Mouse (Mus musculus): ENCODE results near the gene Idh3b.

Idh3b gene

DNA sequence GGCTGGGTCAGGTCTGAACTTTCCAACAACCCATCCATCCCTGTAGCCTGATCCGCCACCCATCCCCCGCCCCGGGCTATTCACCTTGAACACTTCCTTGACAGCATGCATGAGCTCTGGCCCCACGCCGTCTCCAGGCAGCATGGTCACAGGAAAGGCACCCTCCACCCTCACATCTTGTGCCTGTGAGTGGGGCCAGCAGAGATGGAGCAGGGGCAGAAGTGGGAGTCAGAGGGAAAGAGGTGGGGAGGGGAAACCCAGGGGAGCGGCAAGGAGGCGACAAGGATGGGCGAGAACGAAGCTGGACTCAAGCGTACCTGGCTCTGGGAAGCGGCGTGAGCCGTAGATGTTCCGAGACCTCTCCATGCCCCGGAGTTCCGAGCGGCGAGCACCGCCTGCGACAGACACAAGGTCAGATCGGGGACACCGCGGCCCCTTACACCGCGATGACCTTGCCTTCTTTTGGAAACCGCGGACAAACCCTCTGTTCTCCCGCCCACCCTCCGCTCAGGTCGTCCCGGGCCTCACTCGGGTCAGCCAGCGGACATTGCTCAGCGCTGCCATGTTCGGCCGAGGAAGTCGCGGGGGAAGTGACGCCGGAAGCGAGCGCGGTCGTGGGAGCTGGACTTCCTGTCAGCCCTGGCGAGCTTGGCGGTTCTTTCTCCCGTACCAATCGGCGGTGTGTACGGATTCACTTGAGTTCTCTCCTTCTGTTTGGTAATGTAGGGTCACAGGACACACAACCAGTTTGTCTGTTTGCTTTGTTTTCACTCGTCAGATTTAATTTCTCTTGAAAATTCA, at the start of gene Idh3b:
Gene Idh3b (minus strand): TSS at position 694 of the 801 bp plus-strand sequence.
- DNase-seq (ENCODE audit: low spot score in 2 of 2), result peak; percentile 74 to 76

DNA sequence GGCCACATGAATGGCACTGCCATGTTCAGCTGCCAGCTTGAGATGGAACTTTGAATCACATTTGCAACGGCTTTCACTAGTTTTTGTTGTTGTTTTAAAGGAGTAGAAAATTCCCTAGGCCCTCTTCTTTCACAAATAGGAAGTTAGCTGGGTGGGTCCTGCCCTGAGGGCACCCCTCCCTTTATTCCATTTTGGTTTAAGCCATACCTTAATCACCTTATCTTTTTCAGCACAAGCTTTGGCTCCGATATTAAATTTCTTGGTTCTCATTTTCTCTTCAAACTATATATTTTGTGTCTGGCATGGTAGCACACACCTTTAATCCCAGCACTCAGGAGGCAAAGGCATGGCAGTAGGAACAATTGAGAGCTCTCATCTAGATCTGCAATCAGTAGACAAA, 45.2 kb upstream of the Idh3b start:
- DNase-seq (ENCODE audit: low spot score in 2 of 2), result no peak

DNA sequence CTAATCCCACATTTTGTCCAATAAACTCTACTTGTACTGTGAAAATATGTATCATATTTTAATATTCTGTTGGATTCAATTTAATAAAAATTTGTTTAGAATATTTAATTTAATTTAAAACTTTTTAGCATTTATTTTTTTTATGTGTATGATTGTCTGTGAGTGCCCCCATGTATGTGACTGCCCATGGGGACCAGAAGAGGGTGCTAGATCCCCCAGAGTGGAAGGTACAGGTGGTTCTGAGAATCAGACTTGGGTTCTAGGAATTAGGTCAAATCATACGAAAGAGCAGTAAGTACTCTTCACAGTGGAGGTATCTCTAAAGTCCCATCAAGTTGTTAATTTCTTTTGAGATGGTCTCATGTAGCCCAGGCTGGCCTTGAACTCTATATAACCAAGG, 42.7 kb upstream of the Idh3b start:
- no peak for DNase-seq (ENCODE audit: low spot score in 2 of 2)

DNA sequence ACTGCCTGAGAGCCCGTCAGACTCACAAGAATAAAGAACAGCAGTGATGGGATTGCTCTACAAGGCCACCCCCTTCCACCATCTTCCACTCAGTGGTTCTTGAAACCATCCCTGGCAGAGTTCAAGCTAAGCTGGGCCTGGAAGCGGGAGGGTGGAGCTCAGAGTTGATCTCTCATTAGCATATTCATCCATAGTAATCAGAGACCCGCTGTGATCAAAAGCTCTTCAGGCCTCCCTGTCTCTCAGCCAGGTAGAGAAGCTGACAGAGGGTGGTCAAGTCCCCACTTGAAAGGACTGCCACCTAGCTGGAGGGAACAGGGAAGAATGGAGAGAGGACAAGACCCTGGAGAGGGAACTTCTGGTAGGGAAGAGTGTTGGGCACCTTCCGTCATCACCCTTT, 18.7 kb upstream of the Idh3b start:
- no peak for DNase-seq (ENCODE audit: low spot score in 2 of 2)

DNA sequence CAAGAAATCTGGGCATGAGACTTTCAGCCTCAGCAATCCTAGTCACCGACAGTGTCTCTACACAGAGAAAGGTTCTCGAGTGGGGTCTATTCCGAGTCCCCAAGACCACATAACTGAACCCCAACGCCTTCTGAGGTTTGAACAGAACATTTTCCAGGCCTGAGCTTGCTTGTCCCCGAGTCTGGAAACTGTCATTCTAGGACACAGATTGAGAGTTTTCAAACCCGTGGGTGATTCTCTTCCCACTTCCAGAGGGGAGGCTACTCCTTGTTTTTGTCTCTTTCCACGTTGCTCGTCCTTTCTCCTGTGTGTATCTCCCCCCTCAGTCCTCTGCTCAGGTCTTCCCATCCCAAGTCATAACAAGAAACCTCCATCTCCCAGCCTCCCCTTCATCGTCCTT, 13.2 kb upstream of the Idh3b start:
- no peak for DNase-seq (ENCODE audit: low spot score in 2 of 2)

DNA sequence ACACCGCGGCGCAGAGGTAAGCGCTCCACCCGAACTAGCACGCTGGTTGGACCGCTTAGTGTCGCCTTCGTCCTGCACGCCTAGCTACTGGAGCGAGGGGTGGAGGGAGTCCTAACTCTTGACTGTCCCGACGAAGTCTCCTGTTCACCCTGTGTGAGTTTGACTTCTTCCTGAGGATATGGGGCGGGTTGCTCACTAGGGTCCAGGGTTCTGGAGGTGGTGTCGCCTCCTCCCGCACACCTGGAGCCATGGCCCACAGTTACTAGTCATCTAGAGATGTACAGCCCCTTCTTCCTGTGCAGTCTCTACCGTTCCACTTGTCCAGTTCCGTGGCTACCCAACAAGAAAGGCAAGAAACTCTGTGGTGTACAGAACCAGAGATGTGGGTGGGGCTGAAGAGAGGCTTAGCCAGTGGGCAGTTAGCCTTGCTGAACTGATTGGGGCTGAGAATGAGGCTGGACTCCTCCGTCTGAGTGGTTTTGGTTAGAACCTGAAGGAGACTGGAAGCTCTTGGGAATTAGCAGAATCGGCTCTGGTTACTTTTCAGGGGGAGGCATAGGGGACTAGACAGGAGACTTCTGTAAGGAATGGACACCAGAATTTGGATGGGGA, 11.9 kb upstream of the Idh3b start:
- no peak for DNase-seq (ENCODE audit: low spot score in 2 of 2)

DNA sequence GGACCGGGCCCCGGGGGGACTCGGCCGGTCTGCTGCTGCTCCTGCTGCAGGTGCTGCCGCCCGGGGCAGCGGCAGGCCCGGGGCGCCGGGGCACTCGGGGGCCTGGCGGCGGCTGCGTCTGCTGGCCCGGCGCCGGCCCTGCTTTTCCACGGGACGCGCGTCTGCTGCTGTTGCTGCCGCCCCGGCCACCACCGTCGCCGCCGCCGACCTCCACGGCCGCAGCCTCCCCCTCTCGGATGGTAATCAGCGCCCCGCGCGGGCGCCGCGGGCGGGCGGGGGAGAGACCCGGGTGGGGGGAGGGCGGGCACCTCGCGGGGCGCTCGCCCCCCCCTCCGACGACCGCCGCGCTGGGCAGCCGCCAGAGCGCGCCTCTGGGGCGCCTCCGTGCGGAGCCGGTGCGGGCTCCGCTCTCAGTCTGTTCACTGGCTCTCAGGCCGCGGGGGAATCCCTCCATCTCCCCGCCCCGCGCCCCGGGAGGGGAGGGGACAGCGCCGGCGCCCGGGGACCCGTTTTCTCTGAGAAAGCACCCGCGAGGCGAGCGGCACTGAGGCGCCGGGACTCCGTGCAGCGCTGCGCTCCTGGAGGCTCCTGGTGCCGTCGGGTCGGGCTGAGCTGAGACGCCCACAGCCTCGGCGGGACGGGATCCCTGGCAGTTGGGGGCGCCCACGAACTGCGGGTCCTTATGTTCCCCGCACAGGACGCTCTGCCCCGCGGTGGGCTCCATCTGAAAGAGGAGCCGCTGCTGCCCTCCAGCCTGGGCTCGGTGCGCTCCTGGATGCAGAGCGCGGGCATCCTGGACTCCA, 11.2 kb upstream of the Idh3b start:
- peak in 1 of 2 experiments; percentile 16 for DNase-seq (ENCODE audit: low spot score in 2 of 2)

DNA sequence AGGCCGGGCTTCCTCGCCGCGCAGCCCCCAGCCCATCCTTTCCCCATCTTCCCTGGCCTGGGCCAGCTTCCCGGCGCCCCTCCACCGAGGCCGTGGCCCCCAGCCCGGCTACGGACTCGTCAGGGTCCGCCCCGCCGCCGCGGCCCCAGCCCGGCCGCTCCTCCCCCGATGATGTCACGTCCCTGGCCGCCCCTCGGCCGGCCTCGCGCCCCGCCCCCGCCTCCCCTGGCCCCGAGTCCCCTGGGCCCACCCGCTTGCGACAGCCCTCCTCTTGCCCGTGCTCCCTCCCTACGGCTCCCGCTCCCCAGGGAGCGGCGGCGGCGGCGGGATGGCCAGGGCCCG, 10.6 kb upstream of the Idh3b start, which contains the start of gene Ebf4:
Gene Ebf4 (plus strand): TSS at position 234 of the 342 bp plus-strand sequence.
- DNase-seq (ENCODE audit: low spot score in 2 of 2), result no peak

DNA sequence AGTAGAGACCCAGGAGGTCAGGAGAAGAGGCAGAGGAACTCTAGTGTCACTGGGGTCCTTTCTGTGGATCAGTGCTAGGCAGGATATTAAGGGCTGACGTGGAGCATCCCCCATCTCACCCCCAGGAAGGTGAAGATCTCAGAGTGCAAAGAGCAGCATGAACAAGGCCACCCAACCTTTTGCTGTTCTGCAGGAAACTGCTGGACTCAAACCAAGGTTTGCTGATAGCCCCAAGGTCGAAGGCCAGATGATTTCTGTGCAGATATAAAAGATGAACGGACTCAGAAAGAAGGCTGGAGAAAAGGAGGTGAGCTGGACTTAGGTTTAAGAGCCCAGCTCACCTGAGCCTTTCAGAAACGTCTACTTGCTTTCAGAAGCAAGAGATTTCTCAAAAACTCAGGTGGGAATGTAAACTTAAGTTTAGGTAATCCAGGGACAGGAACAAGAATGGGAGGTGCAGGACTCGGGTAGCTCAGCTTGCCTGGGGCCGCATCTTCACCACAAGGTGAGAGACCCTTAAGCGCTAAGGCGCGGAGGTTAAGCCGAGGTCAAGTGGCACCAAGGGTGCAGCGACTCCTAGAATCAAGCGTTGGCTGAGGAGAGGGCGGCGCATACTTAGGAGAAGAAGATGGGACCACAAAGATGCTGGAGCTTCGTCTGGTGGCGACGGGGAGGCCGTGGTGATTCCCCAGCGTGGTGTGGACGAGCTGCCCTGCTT, 10.0 kb upstream of the Idh3b start:
- no peak for DNase-seq (ENCODE audit: low spot score in 2 of 2)

DNA sequence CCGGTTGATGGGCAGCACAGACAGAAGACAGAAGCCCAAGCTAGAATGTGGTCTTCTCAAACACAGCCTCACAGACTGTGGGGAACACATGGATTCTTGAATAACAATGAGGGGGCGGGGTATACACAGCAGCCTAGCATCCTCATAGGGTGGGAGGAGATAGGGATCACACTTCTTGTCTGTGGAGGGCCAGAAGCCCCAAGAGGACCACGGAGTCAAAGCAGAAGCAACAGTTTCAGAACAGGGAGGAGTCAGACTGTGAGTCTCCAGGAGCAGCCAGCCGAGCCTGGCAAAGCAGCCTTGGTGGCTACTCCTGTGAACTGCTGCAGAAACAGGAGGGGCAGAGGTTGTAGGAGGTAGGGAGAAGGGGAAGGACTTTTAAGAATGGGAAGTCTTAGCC, 9.1 kb upstream of the Idh3b start:
- no peak for DNase-seq (ENCODE audit: low spot score in 2 of 2)

DNA sequence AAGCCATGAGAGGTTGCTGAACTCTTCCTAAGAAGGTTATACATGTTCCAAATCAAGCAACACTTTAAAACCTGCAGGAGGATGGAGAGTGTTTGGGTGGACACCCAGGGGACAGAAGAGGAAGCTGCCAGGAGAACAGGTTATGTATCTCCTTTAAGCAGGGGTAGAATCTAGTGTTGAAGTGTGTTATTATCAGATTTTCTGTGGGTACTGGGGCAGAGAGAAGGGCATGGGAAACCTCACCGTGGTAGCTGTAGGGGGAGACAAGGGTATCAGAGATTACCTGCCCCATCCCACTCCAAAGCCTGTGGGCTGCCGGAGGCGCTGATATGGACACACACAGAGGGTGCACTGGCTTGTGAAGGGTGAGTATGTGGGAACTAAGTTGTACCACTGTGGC, 8.7 kb upstream of the Idh3b start:
- no peak for DNase-seq (ENCODE audit: low spot score in 2 of 2)

DNA sequence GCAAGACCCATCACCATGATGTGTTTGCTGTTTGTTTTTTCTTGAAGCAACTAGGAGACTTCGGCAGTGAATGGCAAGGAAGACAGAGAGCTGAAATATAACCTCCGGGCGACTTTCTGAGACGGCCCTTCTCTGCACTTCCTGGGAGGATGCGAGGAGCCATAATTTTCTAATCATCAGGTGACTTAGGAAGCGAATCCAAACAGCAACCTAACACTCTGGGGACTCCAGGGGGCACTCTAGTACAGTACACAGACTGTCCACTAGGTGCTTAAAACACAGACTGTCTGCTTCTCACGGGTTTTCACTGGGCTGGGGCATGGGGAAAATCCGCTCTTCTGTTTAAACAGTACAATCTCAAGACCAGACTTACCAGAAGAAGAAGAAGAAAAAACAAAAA, 7.1 kb upstream of the Idh3b start:
- peak; percentile 44 to 62 for DNase-seq (ENCODE audit: low spot score in 2 of 2)

DNA sequence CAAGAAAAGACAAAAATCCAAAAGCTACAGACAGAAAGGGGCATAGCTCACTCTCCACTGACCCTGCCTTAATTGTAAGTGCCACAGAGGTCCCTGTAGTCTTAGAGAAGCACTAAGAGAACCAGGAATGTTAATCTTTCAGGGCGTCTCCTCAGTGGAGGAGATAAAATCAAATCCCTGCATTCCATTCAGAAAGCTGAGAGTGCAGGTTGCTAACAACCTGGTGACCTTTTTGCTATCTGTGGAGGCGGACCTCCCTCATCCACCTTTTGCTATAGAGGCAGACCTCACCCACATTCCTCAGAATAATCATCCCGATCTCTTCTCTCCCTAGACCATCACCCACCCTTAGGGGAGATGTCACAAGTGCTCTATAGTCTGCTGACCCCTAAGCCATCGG, 4.7 kb upstream of the Idh3b start:
- no peak for DNase-seq (ENCODE audit: low spot score in 2 of 2)

DNA sequence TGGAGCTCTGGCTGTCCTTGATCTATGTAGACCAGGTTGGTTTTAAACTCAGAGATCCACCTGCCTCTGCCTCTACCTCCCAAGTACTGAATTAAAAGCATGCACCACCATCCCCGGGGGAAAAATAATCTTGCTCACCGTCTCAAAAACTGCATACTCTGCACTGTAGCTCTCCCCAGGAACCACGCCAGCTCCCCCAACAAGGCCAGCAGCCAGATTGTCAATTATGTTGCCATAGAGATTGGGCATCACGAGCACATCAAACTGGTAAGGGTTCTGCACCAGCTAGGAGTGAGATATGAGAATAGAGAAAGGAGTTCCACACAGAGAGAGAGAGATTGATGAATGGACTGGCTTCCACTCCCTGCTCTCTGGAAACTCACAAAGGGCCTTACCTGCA, 3.5 kb downstream of the Idh3b start:
- DNase-seq (ENCODE audit: low spot score in 2 of 2), result no peak

DNA sequence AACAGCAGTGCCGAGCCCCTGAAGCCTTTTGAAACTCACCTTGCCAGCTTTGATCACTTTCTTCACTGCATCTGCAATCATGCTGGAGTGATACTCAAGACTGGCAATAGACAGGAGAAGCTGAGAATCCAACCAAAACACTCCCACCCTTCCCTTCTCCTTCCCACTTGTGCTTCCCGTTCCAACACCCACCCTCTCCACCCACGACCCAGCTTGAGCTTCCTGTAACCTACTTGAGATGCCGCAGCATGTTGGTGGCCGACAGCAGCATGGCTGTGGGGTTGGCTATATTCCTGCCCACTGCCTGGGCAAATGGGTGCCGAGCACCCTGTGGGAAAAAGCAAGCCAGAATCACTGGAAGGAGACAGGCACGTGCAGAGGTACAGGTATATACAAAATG, 4.1 kb downstream of the Idh3b start:
- no peak for DNase-seq (ENCODE audit: low spot score in 2 of 2)

DNA sequence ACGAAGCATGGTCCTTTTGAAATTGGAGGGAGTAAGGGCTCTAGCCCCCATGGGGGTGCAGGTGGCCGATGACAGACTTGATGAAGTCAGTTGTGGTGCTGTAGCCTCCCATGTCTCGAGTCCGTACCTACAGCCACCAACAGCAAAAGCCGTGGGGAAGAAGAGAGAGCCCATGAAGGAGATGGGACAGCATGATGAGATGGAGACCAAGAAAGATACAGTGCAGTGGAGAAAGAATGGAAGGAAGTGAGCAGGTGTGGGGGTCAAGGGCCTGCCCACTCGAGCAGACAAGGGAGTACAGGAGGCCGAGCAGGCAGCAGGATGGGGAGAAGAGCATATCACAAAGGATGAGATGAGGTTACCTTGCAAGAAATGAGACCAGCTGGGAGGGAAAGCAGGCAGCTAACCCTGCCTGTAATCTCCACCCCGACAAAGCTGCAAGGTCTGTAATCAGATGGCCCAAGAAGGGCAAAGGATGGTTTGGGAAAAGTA, 4.7 kb downstream of the Idh3b start:
- DNase-seq (ENCODE audit: low spot score in 2 of 2), result no peak

DNA sequence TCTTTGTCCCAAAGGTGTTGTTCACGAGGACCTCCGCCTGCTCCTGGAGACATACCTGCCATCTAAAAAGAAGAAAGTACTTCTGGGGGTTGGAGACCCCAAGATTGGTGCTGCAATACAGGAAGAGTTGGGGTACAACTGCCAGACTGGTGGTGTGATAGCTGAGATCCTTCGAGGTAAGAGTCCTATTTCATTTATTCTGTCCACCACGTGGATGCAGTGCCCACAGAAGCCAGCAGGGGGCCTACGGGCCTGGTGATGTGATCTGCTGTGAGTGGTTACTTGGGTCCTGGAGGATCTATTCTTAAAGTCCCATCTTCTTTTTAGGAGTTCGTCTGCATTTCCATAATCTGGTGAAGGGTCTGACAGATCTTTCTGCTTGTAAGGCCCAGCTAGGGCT, 8.7 kb downstream of the Idh3b start:
- DNase-seq (ENCODE audit: low spot score in 2 of 2), result peak; percentile 60 to 69

DNA sequence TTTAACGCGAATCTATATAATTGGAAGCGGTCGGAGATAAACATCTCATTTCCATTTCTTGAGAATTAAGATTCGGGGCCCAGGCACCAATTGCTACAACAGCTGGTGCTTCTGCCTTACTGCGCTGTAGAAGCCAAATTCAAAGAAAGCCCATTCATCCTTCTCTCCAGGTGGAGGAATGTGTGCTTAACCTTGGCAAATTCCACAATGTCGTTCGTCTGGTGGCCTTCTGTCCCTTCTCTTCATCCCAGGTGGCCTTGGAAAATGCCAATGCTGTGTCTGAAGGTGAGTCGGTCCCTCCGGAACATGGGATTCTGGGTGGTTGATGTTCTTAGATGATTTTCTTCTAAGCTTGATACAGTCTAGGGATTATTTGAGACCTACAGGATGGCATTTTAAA, 9.5 kb downstream of the Idh3b start:
- no peak for DNase-seq (ENCODE audit: low spot score in 2 of 2)

DNA sequence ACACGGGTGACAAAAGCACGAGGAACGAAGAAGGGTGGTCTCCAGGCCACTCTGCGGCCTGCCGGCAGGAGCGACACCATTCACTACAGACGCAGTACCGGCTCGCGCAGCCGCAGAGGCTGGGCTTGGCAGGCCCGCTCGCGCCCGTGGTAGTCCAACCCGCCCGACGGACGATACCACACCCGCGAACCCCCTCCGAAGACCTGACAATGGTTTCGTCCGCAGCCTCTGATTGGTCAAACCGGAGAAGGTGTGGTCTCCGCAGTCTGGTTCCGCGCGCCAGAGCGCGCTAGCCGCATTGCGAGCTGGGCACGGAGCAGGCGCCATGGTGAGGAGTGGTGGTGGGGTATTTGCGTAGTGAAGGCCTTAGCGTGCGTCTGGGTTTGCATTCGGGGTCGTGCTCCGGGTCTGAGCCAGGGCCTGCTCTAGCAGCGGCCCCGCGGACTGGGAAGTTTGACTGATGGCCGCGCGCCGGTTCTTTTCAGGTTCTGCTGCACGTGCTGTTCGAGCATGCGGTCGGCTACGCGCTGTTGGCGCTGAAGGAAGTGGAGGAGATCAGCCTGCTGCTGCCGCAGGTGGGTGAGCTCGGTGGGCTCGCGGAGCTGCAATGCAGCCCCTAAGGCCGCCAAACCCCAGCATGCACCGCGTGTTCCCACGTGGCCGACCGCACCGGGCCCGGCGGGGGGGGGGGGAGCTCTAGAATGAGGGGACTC, 10.0 kb downstream of the Idh3b start, which contains the start of gene Nop56:
Gene Nop56 (plus strand): TSS at position 282 of the 713 bp plus-strand sequence.
- DNase-seq (ENCODE audit: low spot score in 2 of 2), result peak; percentile 99

DNA sequence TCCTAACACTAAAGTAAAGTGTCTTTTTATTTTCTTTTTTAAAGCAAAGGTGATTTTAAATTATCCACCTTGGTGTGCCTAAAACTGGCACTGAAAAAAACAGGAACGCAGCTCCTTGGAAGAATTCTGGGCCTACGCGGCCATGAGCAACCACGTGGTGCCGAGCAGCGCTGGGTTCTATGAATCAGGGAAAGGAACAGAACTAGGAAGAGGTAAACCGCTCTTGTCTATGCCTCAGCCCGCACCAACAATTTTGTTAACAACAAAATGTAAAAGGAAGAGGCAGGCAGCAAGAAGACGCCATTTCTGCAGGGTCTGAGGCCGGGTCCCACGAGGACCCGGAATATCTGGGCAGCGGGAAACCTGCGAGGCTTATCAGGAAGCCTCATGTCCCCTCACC, 10.6 kb downstream of the Idh3b start:
- no peak for DNase-seq (ENCODE audit: low spot score in 2 of 2)

DNA sequence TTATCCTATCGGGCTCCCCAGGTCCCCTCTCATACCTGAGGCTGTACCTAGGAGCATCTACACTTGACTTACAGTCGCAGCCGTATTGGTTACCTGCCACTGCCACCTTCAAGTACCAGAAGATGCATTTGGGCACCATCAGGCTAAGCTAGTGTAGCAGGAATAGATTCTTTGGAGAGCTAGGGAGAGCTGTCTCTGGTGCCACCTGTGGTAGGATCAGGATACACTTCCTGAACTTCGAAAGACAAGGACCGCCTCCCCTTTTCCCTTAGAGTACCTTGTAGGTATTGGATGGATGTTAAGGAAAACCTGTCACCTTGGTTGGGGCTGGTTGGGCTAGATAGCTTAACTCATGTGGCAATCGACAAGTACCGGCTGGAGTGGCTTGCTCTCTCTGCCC, 16.3 kb downstream of the Idh3b start:
- no peak for DNase-seq (ENCODE audit: low spot score in 2 of 2)
